Mouse (Mus musculus): ENCODE measurements at regions not wholly inside any gene's neighbourhood (a gene's known extent, or its start where the extent isn't known, plus 50 kb on each side); places are given as distances from the start of the nearest gene placed in this dataset.
A peak's percentile ranks its signal among the peaks of the same experiment; 100 is the strongest.

DNA sequence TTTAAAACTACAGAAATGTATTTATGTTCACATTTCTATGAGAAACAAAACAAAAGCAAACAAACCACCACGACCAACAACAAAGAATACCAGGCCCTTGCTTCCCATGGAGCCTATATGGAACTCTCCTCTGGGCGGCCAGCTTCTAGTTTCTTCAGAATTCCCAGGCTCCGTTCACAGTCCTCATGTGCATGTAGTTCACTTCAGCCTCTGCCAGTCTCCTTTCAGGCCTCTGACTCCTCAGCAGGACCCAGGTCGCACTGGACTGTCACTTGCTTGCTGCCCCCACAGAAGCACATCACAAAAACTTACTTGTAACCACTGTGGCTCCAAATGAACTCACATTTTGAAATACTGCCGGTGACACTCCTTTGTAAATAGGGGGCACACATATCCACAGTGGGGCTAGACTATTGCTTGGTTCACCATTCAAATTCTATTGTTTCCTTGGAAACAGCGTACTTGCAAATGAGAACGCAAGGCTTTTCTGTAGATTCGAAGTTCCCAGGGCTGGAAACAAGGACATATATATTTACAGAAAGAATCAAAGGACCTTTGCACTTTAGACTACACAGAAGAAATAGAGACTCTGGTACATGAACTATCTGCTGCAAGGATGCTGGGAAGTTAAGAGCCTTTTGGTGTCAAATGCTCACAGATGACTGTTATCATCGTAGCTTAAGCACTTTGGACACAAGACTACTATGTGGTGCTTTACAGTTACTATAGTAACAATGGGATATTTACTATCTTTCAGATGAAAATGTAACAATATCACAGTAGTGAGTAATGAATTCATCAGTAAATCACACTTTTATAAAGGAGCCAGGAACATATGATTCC lies 186.4 kb upstream of the Emcn start:
- Histone ChIP-seq H3K4me3 (ENCODE audit: low read depth, low read length) (no peak overlapping the region), H3K27me3 (ENCODE audit: control insufficient read depth, insufficient read depth, low read length) (no peaks in the 10 kb centered on the region), H3K27ac (replicated peaks; ENCODE audit: low read depth, low read length) (no peak overlapping the region), H3K36me3 (replicated peaks; ENCODE audit: control insufficient read depth, insufficient read depth, low read depth, low read length) (no peaks in the 10 kb centered on the region), H3K4me2 (ENCODE audit: low read depth, low read length) (no peak overlapping the region), H3K9me3 (replicated peaks; ENCODE audit: control insufficient read depth, low read length) (no peaks in the 10 kb centered on the region), H3K4me1 (ENCODE audit: control insufficient read depth, insufficient read depth, low read length) (no peaks in the 10 kb centered on the region), H3K9ac (replicated peaks; ENCODE audit: low read length) (no peak overlapping the region)
- WGBS, result 76% methylated on average over 9 of the region's 9 CpGs
- DNase-seq (ENCODE audit: low spot score), result no peak
- ATAC-seq (replicated peaks; ENCODE audit: insufficient number of reproducible peaks, low FRiP score, low TSS enrichment, low read depth), result no peak; the same call in 1 of the 2 replicates

DNA sequence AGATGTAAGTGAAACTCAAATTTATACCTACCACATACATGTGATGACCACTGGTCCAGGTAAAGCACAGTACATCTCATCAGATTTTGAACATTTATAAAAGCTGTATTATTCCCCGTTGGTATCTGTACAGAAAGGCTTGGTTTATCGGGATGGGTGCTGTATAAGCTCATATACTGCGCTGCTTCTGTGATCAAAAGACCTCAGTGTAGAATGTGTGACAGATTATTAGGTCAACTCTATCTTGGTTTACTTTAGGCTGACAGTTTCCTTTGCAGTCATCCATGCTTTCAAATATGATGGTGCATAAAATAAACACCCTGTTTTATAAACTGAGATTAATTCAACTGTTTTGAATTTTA lies 185.8 kb upstream of the Emcn start:
- H3K27ac ChIP-seq (replicated peaks; ENCODE audit: low read depth, low read length), result no peak overlapping the region
- no peaks in the 10 kb centered on the region for H3K36me3 ChIP-seq (replicated peaks; ENCODE audit: control insufficient read depth, insufficient read depth, low read depth, low read length)
- DNase-seq (ENCODE audit: low spot score), result no peak
- H3K4me1 ChIP-seq (ENCODE audit: control insufficient read depth, insufficient read depth, low read length), result no peaks in the 10 kb centered on the region
- no peak overlapping the region for H3K4me3 ChIP-seq (ENCODE audit: low read depth, low read length)
- H3K27me3 ChIP-seq (ENCODE audit: control insufficient read depth, insufficient read depth, low read length), result no peaks in the 10 kb centered on the region
- WGBS, result 92% methylated on average over 3 of the region's 3 CpGs
- H3K9me3 ChIP-seq (replicated peaks; ENCODE audit: control insufficient read depth, low read length), result no peaks in the 10 kb centered on the region
- no peak for ATAC-seq (replicated peaks; ENCODE audit: insufficient number of reproducible peaks, low FRiP score, low TSS enrichment, low read depth)
- H3K4me2 ChIP-seq (ENCODE audit: low read depth, low read length), result no peak overlapping the region
- H3K9ac ChIP-seq (replicated peaks; ENCODE audit: low read length), result no peak overlapping the region

GRCm38 (mm10) chr3:137156250-137156975 lies 184.5 kb upstream of the Emcn start:
- DNase-seq (ENCODE audit: low spot score) (peak; percentile 2), ATAC-seq (replicated peaks; ENCODE audit: insufficient number of reproducible peaks, low FRiP score, low TSS enrichment, low read depth) (no peak)
- H3K27me3 ChIP-seq (ENCODE audit: control insufficient read depth, insufficient read depth, low read length), result no peaks in the 10 kb centered on the region
- no peaks in the 10 kb centered on the region for H3K4me1 ChIP-seq (ENCODE audit: control insufficient read depth, insufficient read depth, low read length)
- no peak overlapping the region for H3K27ac ChIP-seq (replicated peaks; ENCODE audit: low read depth, low read length)
- no peaks in the 10 kb centered on the region for H3K36me3 ChIP-seq (replicated peaks; ENCODE audit: control insufficient read depth, insufficient read depth, low read depth, low read length)
- no peaks in the 10 kb centered on the region for H3K9me3 ChIP-seq (replicated peaks; ENCODE audit: control insufficient read depth, low read length)
- no peak overlapping the region; the same call in 1 of the 2 replicates for H3K9ac ChIP-seq (replicated peaks; ENCODE audit: low read length)
- no peak overlapping the region for H3K4me2 ChIP-seq (ENCODE audit: low read depth, low read length)
- no peak overlapping the region for H3K4me3 ChIP-seq (ENCODE audit: low read depth, low read length)
- WGBS, result 56% methylated on average over 11 of the region's 11 CpGs

DNA sequence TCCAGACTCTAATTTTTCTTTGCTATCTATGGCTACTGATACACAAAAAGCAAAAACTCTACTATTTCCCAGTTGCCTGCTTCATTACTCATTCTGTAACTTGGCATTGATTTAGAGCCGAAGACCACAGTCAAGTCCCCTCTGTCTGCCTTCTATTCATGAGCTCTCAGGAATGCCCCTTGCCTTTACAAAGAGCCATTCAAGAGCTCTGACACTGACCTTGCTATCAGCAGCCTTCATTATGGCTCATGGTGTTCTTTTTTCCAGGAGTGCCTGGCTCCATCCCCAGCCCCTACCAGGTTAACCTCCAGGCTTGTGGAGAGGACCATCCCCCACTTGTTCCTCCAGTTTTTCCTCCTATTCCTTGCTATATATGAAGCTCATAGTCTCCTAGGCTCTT lies 151.8 kb upstream of the Emcn start:
- 69% methylated on average over 1 of the region's 1 CpGs for WGBS

DNA sequence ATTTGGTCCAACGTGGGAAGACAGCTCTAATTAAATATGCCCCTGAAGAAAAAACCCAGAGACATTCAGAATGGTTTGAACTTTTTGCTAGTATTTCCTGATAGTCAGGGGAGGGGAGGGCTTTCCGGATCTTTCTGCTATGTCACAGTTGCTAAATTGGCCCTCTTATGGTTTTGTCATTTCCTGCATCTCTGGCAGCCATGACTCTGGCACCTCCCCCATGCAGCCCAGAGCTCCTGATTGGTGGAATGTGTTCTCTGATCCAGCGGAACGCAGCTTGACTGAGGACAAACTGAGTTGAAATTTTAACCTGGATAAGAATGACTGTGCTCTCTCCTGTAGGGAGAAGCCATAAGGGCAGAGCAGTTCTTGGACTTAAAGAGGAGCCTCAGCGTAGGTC lies 150.4 kb upstream of the Emcn start:
- 74% methylated on average over 5 of the region's 5 CpGs for WGBS
- no peaks in the 10 kb centered on the region for H3K9me3 ChIP-seq (replicated peaks; ENCODE audit: control insufficient read depth, low read length)

More for the DNA sequence above, 151.8 kb upstream of the Emcn start:
- Histone ChIP-seq H3K27ac (replicated peaks; ENCODE audit: low read depth, low read length) (no peak overlapping the region), H3K36me3 (replicated peaks; ENCODE audit: control insufficient read depth, insufficient read depth, low read depth, low read length) (no peaks in the 10 kb centered on the region), H3K27me3 (ENCODE audit: control insufficient read depth, insufficient read depth, low read length) (no peaks in the 10 kb centered on the region), H3K9me3 (replicated peaks; ENCODE audit: control insufficient read depth, low read length) (no peaks in the 10 kb centered on the region), H3K4me2 (ENCODE audit: low read depth, low read length) (no peak overlapping the region), H3K4me1 (ENCODE audit: control insufficient read depth, insufficient read depth, low read length) (no peaks in the 10 kb centered on the region), H3K9ac (replicated peaks; ENCODE audit: low read length) (no peak overlapping the region), H3K4me3 (ENCODE audit: low read depth, low read length) (no peak overlapping the region)
- ATAC-seq (replicated peaks; ENCODE audit: insufficient number of reproducible peaks, low FRiP score, low TSS enrichment, low read depth), result no peak
- DNase-seq (ENCODE audit: low spot score), result no peak

GRCm38 (mm10) chr3:137191009-137191408 lies 149.9 kb upstream of the Emcn start:
- 86% methylated on average over 4 of the region's 4 CpGs for WGBS
- no peak overlapping the region for H3K4me3 ChIP-seq (ENCODE audit: low read depth, low read length)
- no peak overlapping the region for H3K9ac ChIP-seq (replicated peaks; ENCODE audit: low read length)

More for the DNA sequence above, 150.4 kb upstream of the Emcn start:
- ATAC-seq (replicated peaks; ENCODE audit: insufficient number of reproducible peaks, low FRiP score, low TSS enrichment, low read depth) (0 out of 2 replicates have a peak, but pooled peaks have one; percentile 44), DNase-seq (ENCODE audit: low spot score) (no peak)
- H3K27me3 ChIP-seq (ENCODE audit: control insufficient read depth, insufficient read depth, low read length), result no peaks in the 10 kb centered on the region
- H3K9ac ChIP-seq (replicated peaks; ENCODE audit: low read length), result no peak overlapping the region
- no peak overlapping the region for H3K27ac ChIP-seq (replicated peaks; ENCODE audit: low read depth, low read length)
- no peak overlapping the region for H3K4me2 ChIP-seq (ENCODE audit: low read depth, low read length)
- H3K36me3 ChIP-seq (replicated peaks; ENCODE audit: control insufficient read depth, insufficient read depth, low read depth, low read length), result no peaks in the 10 kb centered on the region
- H3K4me1 ChIP-seq (ENCODE audit: control insufficient read depth, insufficient read depth, low read length), result no peaks in the 10 kb centered on the region
- no peak overlapping the region for H3K4me3 ChIP-seq (ENCODE audit: low read depth, low read length)

GRCm38 (mm10) chr3:137193873-137194272 lies 147.0 kb upstream of the Emcn start:
- H3K27ac ChIP-seq (replicated peaks; ENCODE audit: low read depth, low read length), result no peak overlapping the region
- H3K9ac ChIP-seq (replicated peaks; ENCODE audit: low read length), result no peak overlapping the region
- H3K27me3 ChIP-seq (ENCODE audit: control insufficient read depth, insufficient read depth, low read length), result no peaks in the 10 kb centered on the region
- H3K9me3 ChIP-seq (replicated peaks; ENCODE audit: control insufficient read depth, low read length), result no peaks in the 10 kb centered on the region
- 76% methylated on average over 1 of the region's 1 CpGs for WGBS
- no peak overlapping the region for H3K4me3 ChIP-seq (ENCODE audit: low read depth, low read length)
- no peaks in the 10 kb centered on the region for H3K36me3 ChIP-seq (replicated peaks; ENCODE audit: control insufficient read depth, insufficient read depth, low read depth, low read length)
- H3K4me1 ChIP-seq (ENCODE audit: control insufficient read depth, insufficient read depth, low read length), result no peaks in the 10 kb centered on the region
- no peak for DNase-seq (ENCODE audit: low spot score)
- no peak overlapping the region for H3K4me2 ChIP-seq (ENCODE audit: low read depth, low read length)
- ATAC-seq (replicated peaks; ENCODE audit: insufficient number of reproducible peaks, low FRiP score, low TSS enrichment, low read depth), result no peak

More at GRCm38 (mm10) chr3:137191009-137191408, 149.9 kb upstream of the Emcn start:
- H3K27me3 ChIP-seq (ENCODE audit: control insufficient read depth, insufficient read depth, low read length), result no peaks in the 10 kb centered on the region
- H3K4me1 ChIP-seq (ENCODE audit: control insufficient read depth, insufficient read depth, low read length), result no peaks in the 10 kb centered on the region
- H3K27ac ChIP-seq (replicated peaks; ENCODE audit: low read depth, low read length), result no peak overlapping the region
- ATAC-seq (replicated peaks; ENCODE audit: insufficient number of reproducible peaks, low FRiP score, low TSS enrichment, low read depth) (no peak), DNase-seq (ENCODE audit: low spot score) (no peak)
- H3K4me2 ChIP-seq (ENCODE audit: low read depth, low read length), result no peak overlapping the region
- no peaks in the 10 kb centered on the region for H3K9me3 ChIP-seq (replicated peaks; ENCODE audit: control insufficient read depth, low read length)
- no peaks in the 10 kb centered on the region for H3K36me3 ChIP-seq (replicated peaks; ENCODE audit: control insufficient read depth, insufficient read depth, low read depth, low read length)

DNA sequence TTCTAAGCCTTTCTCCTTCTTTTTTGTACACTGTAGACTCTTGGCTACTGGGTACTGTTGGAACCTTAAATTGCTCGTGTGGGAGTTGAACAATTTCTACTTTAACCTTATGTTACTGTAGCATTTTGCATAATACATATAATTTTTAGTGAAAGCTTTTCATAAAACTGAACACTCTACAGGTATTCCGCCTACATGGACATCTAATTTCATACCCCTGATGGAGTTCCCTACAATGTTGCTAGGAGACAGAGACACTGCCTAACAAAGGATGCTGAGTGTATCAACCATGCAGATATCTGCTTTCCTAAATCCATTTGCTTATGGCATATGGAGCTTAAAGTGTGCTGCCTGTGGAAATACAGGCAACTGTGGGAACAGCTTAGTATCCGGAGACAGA lies 129.2 kb upstream of the Emcn start:
- H3K4me2 ChIP-seq (ENCODE audit: low read depth, low read length), result no peak overlapping the region
- no peak overlapping the region for H3K4me3 ChIP-seq (ENCODE audit: low read depth, low read length)
- no peaks in the 10 kb centered on the region for H3K9me3 ChIP-seq (replicated peaks; ENCODE audit: control insufficient read depth, low read length)
- 79% methylated on average over 3 of the region's 3 CpGs for WGBS
- no peak overlapping the region for H3K27ac ChIP-seq (replicated peaks; ENCODE audit: low read depth, low read length)
- DNase-seq (ENCODE audit: low spot score), result no peak
- no peaks in the 10 kb centered on the region for H3K27me3 ChIP-seq (ENCODE audit: control insufficient read depth, insufficient read depth, low read length)
- H3K9ac ChIP-seq (replicated peaks; ENCODE audit: low read length), result no peak overlapping the region
- ATAC-seq (replicated peaks; ENCODE audit: insufficient number of reproducible peaks, low FRiP score, low TSS enrichment, low read depth), result no peak
- no peaks in the 10 kb centered on the region for H3K4me1 ChIP-seq (ENCODE audit: control insufficient read depth, insufficient read depth, low read length)
- H3K36me3 ChIP-seq (replicated peaks; ENCODE audit: control insufficient read depth, insufficient read depth, low read depth, low read length), result no peaks in the 10 kb centered on the region

Measured in embryonic facial prominence, embryonic 11.5 days (tissue).